Mouse (Mus musculus): ENCODE measurements around the gene Tnfaip2.

Tnfaip2 gene

GRCm38 (mm10) chr12:111445161-111445889, 3.1 kb downstream of the Tnfaip2 start:
- DNase-seq (ENCODE audit: low spot score), result no peak

- DNase-seq (ENCODE audit: low spot score), result no peak
Observed at GRCm38 (mm10) chr12:111445890-111446613, 3.8 kb downstream of the Tnfaip2 start.

GRCm38 (mm10) chr12:111446745-111447144, 4.5 kb downstream of the Tnfaip2 start:
- DNase-seq (ENCODE audit: low spot score), result no peak

- DNase-seq (ENCODE audit: low spot score), result peak; percentile 14
Observed at GRCm38 (mm10) chr12:111447350-111447749, 5.1 kb downstream of the Tnfaip2 start.

- no peak for DNase-seq (ENCODE audit: low spot score)
Observed at GRCm38 (mm10) chr12:111447898-111448760, 5.9 kb downstream of the Tnfaip2 start.

- DNase-seq (ENCODE audit: low spot score), result no peak
Observed at GRCm38 (mm10) chr12:111448931-111449705, 6.8 kb downstream of the Tnfaip2 start.

- no peak for DNase-seq (ENCODE audit: low spot score)
Observed at GRCm38 (mm10) chr12:111450359-111450758, 8.1 kb downstream of the Tnfaip2 start.

- DNase-seq (ENCODE audit: low spot score), result no peak
Observed at GRCm38 (mm10) chr12:111451561-111451960, 9.3 kb downstream of the Tnfaip2 start.

GRCm38 (mm10) chr12:111454021-111454420, 11.8 kb downstream of the Tnfaip2 start:
- DNase-seq (ENCODE audit: low spot score), result no peak

GRCm38 (mm10) chr12:111454543-111455280, 12.4 kb downstream of the Tnfaip2 start:
- no peak for DNase-seq (ENCODE audit: low spot score)

GRCm38 (mm10) chr12:111455311-111455846, 13.1 kb downstream of the Tnfaip2 start:
- DNase-seq (ENCODE audit: low spot score), result no peak

GRCm38 (mm10) chr12:111455860-111456259, 13.6 kb downstream of the Tnfaip2 start:
- no peak for DNase-seq (ENCODE audit: low spot score)

GRCm38 (mm10) chr12:111457742-111458141, 15.5 kb downstream of the Tnfaip2 start:
- no peak for DNase-seq (ENCODE audit: low spot score)

- no peak for DNase-seq (ENCODE audit: low spot score)
Observed at GRCm38 (mm10) chr12:111463570-111463969, 21.3 kb downstream of the Tnfaip2 start.

GRCm38 (mm10) chr12:111466369-111466768, 24.1 kb downstream of the Tnfaip2 start:
- no peak for DNase-seq (ENCODE audit: low spot score)

- DNase-seq (ENCODE audit: low spot score), result no peak
Observed at GRCm38 (mm10) chr12:111468206-111468605, 25.9 kb downstream of the Tnfaip2 start.

- peak; percentile 89 for DNase-seq (ENCODE audit: low spot score)
Observed at GRCm38 (mm10) chr12:111469507-111469906, 27.2 kb downstream of the Tnfaip2 start.

GRCm38 (mm10) chr12:111471119-111471518, 28.9 kb downstream of the Tnfaip2 start:
- DNase-seq (ENCODE audit: low spot score), result no peak

GRCm38 (mm10) chr12:111471721-111472120, 29.5 kb downstream of the Tnfaip2 start:
- no peak for DNase-seq (ENCODE audit: low spot score)

GRCm38 (mm10) chr12:111472886-111473285, 30.6 kb downstream of the Tnfaip2 start:
- no peak for DNase-seq (ENCODE audit: low spot score)

- DNase-seq (ENCODE audit: low spot score), result no peak
Observed at GRCm38 (mm10) chr12:111474384-111474783, 32.1 kb downstream of the Tnfaip2 start.
